Mouse (Mus musculus): Measurements from ENCODE around the gene Zscan25.
"Not testable (repeated sequence)": the region's sequence is repeated elsewhere in the genome, so short reads cannot be mapped to it uniquely, and the experiment has no call there.

The Zscan25 gene

GRCm38 (mm10) chr5:145280371-145281143, at the start of gene Zscan25:
Gene Zscan25 (plus strand): TSS chr5:145280500.
- peak; percentile 88 to 91 for DNase-seq (ENCODE audit: low spot score in 2 of 2)

- DNase-seq (ENCODE audit: low spot score in 2 of 2) = no peak
Observed at GRCm38 (mm10) chr5:145230641-145231040, 49.7 kb upstream of the Zscan25 start.

GRCm38 (mm10) chr5:145231367-145231871, 48.9 kb upstream of the Zscan25 start, which contains the start of gene Zfp655:
Gene Zfp655 (plus strand): TSS chr5:145231715.
- peak; percentile 96 to 98 for DNase-seq (ENCODE audit: low spot score in 2 of 2)

- DNase-seq (ENCODE audit: low spot score in 2 of 2) = no peak
Observed at GRCm38 (mm10) chr5:145231893-145232411, 48.3 kb upstream of the Zscan25 start.

- DNase-seq (ENCODE audit: low spot score in 2 of 2) = no peak
Observed at GRCm38 (mm10) chr5:145234636-145235035, 45.7 kb upstream of the Zscan25 start.

- no peak for DNase-seq (ENCODE audit: low spot score in 2 of 2)
Observed at GRCm38 (mm10) chr5:145249520-145249919, 30.8 kb upstream of the Zscan25 start.

GRCm38 (mm10) chr5:145273568-145273967, 6.7 kb upstream of the Zscan25 start:
- DNase-seq (ENCODE audit: low spot score in 2 of 2) = not testable (repeated sequence)

- peak in 1 of 2 experiments; percentile 19 for DNase-seq (ENCODE audit: low spot score in 2 of 2)
Observed at GRCm38 (mm10) chr5:145279948-145280347, 352 bp upstream of the Zscan25 start.

- DNase-seq (ENCODE audit: low spot score in 2 of 2) = no peak
Observed at GRCm38 (mm10) chr5:145288382-145288781, 8.1 kb downstream of the Zscan25 start.

GRCm38 (mm10) chr5:145290697-145291096, 10.4 kb downstream of the Zscan25 start:
- DNase-seq (ENCODE audit: low spot score in 2 of 2) = no peak

GRCm38 (mm10) chr5:145292398-145292797, 12.1 kb downstream of the Zscan25 start:
- DNase-seq (ENCODE audit: low spot score in 2 of 2) = no peak

- no peak for DNase-seq (ENCODE audit: low spot score in 2 of 2)
Observed at GRCm38 (mm10) chr5:145300469-145300868, 20.2 kb downstream of the Zscan25 start.

- DNase-seq (ENCODE audit: low spot score in 2 of 2) = not testable (repeated sequence)
Observed at GRCm38 (mm10) chr5:145301796-145302195, 21.5 kb downstream of the Zscan25 start.

- DNase-seq (ENCODE audit: low spot score in 2 of 2) = no peak
Observed at GRCm38 (mm10) chr5:145302424-145302823, 22.1 kb downstream of the Zscan25 start.

- not testable (repeated sequence) for DNase-seq (ENCODE audit: low spot score in 2 of 2)
Observed at GRCm38 (mm10) chr5:145306953-145307352, 26.7 kb downstream of the Zscan25 start.

GRCm38 (mm10) chr5:145307811-145308210, 27.5 kb downstream of the Zscan25 start:
- not testable (repeated sequence) for DNase-seq (ENCODE audit: low spot score in 2 of 2)

GRCm38 (mm10) chr5:145313845-145314244, 33.5 kb downstream of the Zscan25 start:
- no peak for DNase-seq (ENCODE audit: low spot score in 2 of 2)

GRCm38 (mm10) chr5:145317141-145317540, 36.8 kb downstream of the Zscan25 start:
- DNase-seq (ENCODE audit: low spot score in 2 of 2) = no peak

GRCm38 (mm10) chr5:145338756-145339155, 58.5 kb downstream of the Zscan25 start:
- not testable (repeated sequence) for DNase-seq (ENCODE audit: low spot score in 2 of 2)

All from urinary bladder, postnatal 4 days (tissue).